Mouse (Mus musculus) brown adipose tissue, adult 24 weeks (tissue): ENCODE data around the gene Jph2. TPM values are rescaled to one million over a fixed set of nuclear protein-coding genes. Genes with fewer than 3 reads are reported as not detected.

Experiments
- H3K27ac ChIP-seq: fragments of 200-500 bp; replicated peaks from 2 replicates; pipeline ENCODE4 v1.5.1; 2012; ENCODE audit warnings: low read depth, mild to moderate bottlenecking, low read length
- H3K4me1 ChIP-seq: fragments of 200-500 bp; 2 replicates; pipeline ENCODE4 v1.6.1; 2012; ENCODE audit warnings: low read length, mixed read lengths; ENCODE audit not compliant: control insufficient read depth, insufficient read depth, insufficient read length
- H3K4me3 ChIP-seq: fragments of 200-500 bp; 2 replicates; pipeline ENCODE4 v1.5.1; 2012; ENCODE audit warnings: low read depth, mild to moderate bottlenecking, low read length, moderate library complexity; ENCODE audit not compliant: insufficient read depth
- polyA plus RNA-seq: library from polyadenylated mRNA; stranded (reverse); fragments of >200 nt; gene quantifications from 2 replicates; pipeline ENCODE4 v1.2.4, GENCODE M21; 2012; ENCODE audit not compliant: missing spikeins, insufficient read depth, insufficient read length

Jph2 gene
- polyA plus RNA-seq: 1.1 and 5.7 TPM in 2 replicates

- no peaks in the 10 kb centered on the region for H3K4me1 ChIP-seq
- peak within 1 kb of the TSS; percentile 65 for H3K27ac ChIP-seq
Measured at GRCm38 (mm10) chr2:163397905-163398304, at the start of gene Jph2. TSS of gene Jph2 (minus strand) at chr2:163397993.

GRCm38 (mm10) chr2:163447375-163447774, 49.6 kb upstream of the Jph2 start:
- Histone ChIP-seq H3K4me1 (no peaks in the 10 kb centered on the region), H3K4me3 (no peak overlapping the region), H3K27ac (no peak overlapping the region)

More at GRCm38 (mm10) chr2:163397905-163398304, at the start of gene Jph2:
- H3K4me3 ChIP-seq: peak within 1 kb of the TSS; percentile 45

- H3K27ac ChIP-seq: no peak overlapping the region
- no peaks in the 10 kb centered on the region for H3K4me1 ChIP-seq
- H3K4me3 ChIP-seq: no peak overlapping the region
Measured at GRCm38 (mm10) chr2:163444017-163444416, 46.2 kb upstream of the Jph2 start.

GRCm38 (mm10) chr2:163443543-163443942, 45.8 kb upstream of the Jph2 start:
- H3K4me3 ChIP-seq: no peak overlapping the region
- peaks cover under 1% of the 10 kb centered on the region; the same call in 1 of the 2 replicates for H3K4me1 ChIP-seq
- no peak overlapping the region for H3K27ac ChIP-seq

DNA sequence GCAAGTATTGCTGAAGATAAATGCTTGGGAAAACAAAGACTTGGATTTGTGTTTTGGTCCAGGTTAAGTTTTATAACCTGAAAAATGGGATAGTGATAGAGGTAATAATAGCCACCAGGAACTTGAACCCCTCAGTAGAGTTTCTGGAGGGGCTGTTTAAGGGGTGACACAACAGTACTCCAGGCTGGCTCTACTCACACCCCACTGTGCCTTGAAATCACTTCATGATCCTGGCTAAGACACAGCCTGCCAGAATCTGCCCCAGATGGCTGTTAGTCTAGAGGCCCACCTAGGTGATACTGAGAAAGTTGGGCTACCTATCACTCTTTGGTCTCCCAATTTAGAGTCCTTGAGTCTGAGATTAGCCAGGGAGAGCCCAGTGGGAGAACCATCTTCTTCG, 41.7 kb upstream of the Jph2 start:
- Histone ChIP-seq H3K27ac (no peak overlapping the region), H3K4me3 (no peak overlapping the region), H3K4me1 (peaks cover 5% of the 10 kb centered on the region; the same call in 1 of the 2 replicates)

GRCm38 (mm10) chr2:163438619-163439451, 41.0 kb upstream of the Jph2 start:
- Histone ChIP-seq H3K4me1 (peaks cover 5% of the 10 kb centered on the region; the same call in 1 of the 2 replicates), H3K4me3 (peak overlapping the region; percentile 47), H3K27ac (no peak overlapping the region)

- Histone ChIP-seq H3K27ac (no peak within 1 kb of the TSS), H3K4me3 (peak within 1 kb of the TSS; percentile 47), H3K4me1 (peaks cover 5% of the 10 kb centered on the region; the same call in 1 of the 2 replicates)
Measured at GRCm38 (mm10) chr2:163438246-163438618, 40.4 kb upstream of the Jph2 start, which contains the start of gene Gdap1l1. TSS of gene Gdap1l1 (plus strand) at chr2:163438476.

DNA sequence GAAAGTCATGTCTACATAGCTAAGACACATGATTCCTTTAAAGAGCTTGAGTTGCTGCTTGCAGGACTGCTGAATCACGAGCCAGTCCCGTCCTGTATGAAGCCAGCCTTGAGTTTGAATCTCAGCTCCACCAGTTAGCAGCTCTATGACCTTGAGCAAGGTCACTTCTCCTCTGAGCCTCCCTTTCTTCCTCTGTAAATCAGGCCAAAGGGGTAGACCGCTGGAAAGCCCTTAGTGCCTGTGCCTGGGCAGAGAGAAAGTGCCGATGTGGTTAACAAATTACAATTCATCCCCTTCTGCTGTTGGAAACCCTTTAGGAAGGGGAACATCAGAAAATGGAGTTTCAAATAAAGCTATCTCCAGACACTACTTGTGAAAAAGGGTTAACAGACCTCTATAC, 40.0 kb upstream of the Jph2 start:
- H3K4me1 ChIP-seq: peaks cover 5% of the 10 kb centered on the region; the same call in 1 of the 2 replicates

DNA sequence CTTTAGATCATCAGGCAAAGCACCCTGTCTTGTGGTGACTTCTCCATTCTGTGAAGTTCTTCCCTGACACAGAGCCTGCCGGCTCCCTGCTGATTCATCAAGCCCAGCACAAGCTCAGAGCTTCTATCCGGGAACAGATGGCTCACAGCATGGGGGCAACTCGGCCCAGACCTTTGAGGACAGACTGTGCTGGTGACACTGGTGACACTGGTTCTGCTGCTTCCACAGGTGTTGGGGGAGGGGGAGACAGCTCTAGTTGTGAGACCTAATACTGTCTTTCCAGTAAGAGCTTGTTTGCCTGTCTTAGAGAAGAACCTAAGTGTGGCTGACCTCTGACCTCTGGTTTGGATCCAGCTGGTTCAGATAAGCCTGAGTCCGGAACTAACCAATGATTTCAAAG, 36.2 kb upstream of the Jph2 start:
- Histone ChIP-seq H3K4me3 (no peak overlapping the region), H3K4me1 (peaks cover 5% of the 10 kb centered on the region; the same call in 1 of the 2 replicates), H3K27ac (no peak overlapping the region)

More for the DNA sequence above, 40.0 kb upstream of the Jph2 start:
- Histone ChIP-seq H3K4me3 (no peak overlapping the region), H3K27ac (no peak overlapping the region)

GRCm38 (mm10) chr2:163431289-163431688, 33.5 kb upstream of the Jph2 start:
- H3K27ac ChIP-seq: no peak overlapping the region
- no peaks in the 10 kb centered on the region for H3K4me1 ChIP-seq
- no peak overlapping the region for H3K4me3 ChIP-seq

DNA sequence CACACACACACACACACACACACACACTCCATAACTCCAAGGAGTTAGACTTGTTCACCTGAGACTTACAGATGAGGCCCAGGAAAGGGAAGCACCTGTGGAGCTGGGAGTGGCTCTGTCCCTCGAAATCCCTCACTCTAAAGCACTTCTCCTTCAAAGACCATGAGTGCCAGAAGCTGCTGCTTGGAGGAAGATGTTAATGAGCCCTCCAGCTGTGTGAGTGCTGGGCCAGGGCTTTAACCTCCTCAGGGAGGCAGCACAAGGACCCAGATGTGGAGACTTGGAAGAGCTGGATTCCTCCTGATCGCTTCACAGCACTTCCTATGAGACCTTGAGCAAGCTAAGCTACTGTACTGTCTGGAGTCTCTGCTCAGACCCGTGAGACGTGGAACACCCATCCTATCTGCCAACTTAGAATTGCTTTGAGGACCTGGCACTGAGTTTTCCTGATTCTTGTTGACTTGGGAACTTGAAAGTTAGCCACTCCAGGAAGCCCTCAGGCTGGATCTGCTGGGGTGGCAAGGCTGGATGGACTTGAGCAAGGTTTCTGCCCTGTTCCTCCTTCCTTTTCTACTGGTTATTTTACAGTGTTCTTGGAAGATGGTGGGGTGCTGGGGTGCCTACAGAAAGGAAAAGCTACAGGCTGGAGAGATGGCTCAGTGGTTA, 30.7 kb upstream of the Jph2 start:
- Histone ChIP-seq H3K4me3 (no peak overlapping the region), H3K4me1 (no peaks in the 10 kb centered on the region), H3K27ac (no peak overlapping the region)

- H3K4me3 ChIP-seq: no peak within 1 kb of the TSS
- peaks cover 7% of the 10 kb centered on the region for H3K4me1 ChIP-seq
- H3K27ac ChIP-seq: no peak within 1 kb of the TSS
Measured at GRCm38 (mm10) chr2:163424597-163424996, 26.8 kb upstream of the Jph2 start, which contains the start of gene Oser1. TSS of gene Oser1 (minus strand) at chr2:163424697.

DNA sequence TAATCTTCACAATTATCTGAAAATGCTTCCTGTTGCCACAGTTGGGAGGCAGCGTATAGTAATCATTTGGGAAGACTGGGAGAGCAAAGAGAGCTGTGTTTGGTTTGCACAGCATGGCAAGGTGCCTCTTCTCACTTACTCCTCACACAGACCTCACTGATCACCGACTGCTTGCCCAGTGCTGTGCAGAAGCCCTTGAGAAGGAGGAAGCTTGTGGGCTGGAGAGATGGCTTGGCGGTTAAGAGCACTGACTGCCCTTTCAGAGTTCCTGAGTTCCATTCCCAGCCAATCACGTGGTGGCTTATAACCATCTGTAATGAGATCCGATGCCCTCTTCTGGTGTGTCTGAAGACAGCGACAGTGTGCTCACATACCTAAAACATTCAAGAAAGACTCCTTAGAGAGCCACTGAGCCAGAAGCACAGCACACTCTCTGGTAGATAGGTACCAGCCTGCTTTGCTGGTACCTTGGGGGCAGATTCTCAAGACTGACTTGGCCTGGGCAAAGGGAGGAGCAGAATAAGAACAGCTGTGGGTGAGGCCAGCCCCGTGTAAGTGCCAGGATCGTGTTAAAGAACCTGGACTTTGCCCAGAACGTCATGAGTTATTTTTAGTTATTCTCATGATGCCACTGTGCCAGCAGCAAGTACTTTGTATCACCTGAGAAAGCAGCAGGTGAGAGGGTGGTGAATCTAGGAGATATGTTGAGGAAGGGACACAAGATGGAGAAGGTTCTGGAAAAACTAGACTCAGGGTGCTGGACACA, 25.3 kb upstream of the Jph2 start:
- no peak overlapping the region for H3K4me3 ChIP-seq
- H3K27ac ChIP-seq: no peak overlapping the region
- peaks cover 7% of the 10 kb centered on the region for H3K4me1 ChIP-seq

DNA sequence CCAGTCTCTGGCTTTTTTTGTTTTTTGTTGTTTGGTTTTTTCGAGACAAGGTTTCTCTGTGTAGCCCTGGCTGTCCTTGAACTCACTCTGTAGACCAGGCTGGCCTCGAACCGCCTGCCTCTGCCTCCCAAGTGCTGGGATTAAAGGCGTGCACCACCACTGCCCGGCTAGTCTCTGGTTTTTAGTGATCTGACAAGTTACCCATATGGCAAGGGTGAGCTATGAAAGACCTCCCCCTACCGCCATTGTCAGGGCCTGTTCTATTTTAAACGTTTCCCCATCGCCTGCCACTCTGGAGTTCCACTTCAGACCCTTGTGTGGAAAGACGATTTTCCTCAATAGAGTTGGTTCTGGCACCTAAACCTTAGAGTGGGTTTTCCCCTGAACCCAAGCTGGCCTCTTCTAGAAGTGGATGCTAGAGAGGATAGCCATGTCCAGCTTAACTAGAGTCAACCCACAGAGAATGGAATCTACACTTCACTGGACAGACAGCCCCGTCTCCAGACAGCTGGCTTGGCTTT, 22.6 kb upstream of the Jph2 start:
- H3K27ac ChIP-seq: peak overlapping the region; percentile 78; the same call in 1 of the 2 replicates
- H3K4me1 ChIP-seq: peaks cover 13% of the 10 kb centered on the region
- H3K4me3 ChIP-seq: peak overlapping the region; percentile 83
